Mouse (Mus musculus) urinary bladder, postnatal 25 days (tissue): ENCODE measurements around the gene Dnah11.
A peak's percentile ranks its signal among the peaks of the same experiment; 100 is the strongest.

ENCODE experiments used
- DNase-seq: peaks from one replicate; pipeline ENCODE4 v3.0.0; 2022; ENCODE audit warnings: low spot score

The Dnah11 gene

GRCm38 (mm10) chr12:117860840-117861239 is 338.0 kb downstream of the Dnah11 start:
- no peak for DNase-seq

DNA sequence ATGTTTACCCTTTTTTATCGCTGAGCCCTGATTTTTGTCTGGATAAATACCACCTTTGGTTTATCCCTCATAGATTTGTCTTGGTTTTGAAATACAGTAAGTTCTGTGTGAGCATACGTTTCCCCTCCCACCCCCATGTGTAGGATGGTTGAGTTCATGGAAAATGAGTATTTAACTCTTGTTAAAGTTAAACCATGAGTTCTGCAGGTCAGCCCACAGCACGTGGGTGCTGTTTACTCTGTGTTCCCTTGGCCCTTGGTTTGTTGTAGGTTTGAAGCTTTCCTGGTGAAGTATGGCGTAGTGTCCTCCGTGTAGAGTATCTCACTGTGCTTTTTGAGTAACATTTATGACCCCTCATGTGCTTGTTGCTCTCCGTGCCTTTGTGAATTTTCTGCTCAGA is 341.0 kb downstream of the Dnah11 start:
- DNase-seq, result no peak

DNA sequence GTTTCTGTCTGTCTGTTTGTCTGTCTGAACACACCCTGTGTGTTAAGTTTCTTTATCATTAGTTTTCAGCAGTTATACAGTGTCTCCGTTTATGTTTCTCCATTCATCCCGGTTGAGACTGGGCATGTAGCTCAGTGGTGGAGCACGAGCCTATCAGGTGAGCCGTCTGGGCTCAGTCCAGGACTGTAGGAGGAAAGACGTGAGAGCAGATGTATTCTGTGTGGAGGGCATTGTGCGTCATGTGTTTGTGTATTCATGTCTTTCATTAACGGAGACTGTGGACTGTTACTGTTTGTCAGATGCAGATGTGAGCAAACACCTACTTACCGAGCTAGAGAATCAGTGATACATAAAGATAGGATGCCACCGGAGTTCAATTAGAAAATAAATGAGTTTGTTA is 341.8 kb downstream of the Dnah11 start:
- DNase-seq, result no peak

DNA sequence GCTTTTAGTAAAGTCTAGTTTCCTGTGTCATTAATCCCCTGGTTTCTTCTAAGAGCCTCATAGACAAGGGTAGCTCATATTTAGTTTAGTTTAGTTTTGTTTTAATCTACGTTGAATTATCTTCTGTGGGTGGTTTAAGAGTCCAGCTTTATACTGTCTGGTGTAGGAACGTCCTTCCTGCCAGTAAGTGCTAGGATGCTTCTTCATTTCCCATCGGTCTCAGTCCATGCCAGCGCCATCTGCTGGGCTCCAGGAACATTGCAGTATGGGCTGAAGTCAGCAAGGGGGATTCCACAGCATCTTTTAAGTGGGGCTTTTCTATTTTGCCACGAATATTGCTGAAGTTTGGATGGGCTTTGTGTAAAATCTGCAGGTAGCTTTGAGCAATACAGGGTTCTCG is 345.5 kb downstream of the Dnah11 start:
- DNase-seq, result peak; percentile 52

- no peak for DNase-seq
Observed at GRCm38 (mm10) chr12:117850472-117850871, 348.4 kb downstream of the Dnah11 start.

DNA sequence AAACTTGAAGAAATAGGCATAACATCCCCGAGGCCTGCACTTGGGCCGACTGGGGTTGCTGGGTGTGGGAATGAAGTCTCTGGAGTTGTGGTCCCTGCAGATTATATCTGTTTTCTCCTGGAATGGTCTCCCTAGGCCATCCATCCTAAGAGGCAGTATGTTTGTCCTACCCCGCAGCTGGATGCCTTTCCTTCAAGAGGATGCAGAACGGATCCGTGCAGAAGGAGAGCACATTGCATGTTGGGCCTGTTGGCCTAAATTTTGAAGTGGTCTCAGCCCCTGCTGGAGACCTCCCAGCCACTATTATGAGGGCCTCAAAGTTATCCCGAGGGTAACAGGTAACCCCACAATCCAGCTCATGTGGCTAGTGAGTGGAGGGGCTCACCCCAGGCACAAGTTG is 350.2 kb downstream of the Dnah11 start:
- no peak for DNase-seq

DNA sequence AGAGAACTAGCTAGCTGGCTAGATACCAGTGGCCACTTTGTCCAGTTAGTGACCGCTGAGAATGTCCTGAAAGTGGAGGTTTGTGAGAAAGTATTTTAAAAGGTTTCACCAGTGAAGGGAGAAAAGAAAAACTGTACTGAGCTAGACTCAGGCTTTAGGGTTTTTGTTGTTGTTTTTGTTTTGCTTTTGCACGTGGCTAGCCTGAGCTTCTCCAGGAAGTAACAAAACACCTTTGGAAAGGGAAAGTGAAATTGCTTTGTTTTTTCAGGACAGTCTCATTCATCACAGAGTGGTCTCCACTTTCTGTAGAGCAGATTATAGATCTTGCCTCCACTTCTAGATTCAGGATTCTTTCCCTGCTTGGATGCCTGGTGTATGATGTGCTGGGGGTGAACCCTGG is 353.9 kb downstream of the Dnah11 start:
- no peak for DNase-seq

GRCm38 (mm10) chr12:117844075-117844408 is 354.8 kb downstream of the Dnah11 start:
- DNase-seq, result no peak

GRCm38 (mm10) chr12:117843302-117844074 is 355.4 kb downstream of the Dnah11 start:
- peak; percentile 58 for DNase-seq

- no peak for DNase-seq
Observed at GRCm38 (mm10) chr12:117842676-117843075, 356.2 kb downstream of the Dnah11 start.

DNA sequence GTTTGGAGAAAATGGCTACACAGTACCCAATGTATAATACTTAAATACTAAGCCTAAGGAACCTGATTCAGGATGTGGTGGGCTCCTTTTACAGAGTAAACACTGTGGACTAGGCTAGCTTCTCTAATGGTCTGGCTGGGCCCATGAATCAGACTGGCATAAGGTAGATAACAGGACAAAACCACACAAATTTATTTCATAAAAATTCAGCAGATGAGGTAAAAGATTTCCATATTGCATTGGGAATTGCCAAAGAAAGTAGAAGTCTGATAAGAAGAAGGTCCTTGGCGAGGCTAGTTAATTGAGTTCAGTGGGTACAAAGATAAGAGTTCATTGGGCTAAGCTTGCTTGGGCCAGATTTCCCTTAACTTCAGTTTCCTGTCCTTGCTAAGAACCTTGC is 358.1 kb downstream of the Dnah11 start:
- no peak for DNase-seq

DNA sequence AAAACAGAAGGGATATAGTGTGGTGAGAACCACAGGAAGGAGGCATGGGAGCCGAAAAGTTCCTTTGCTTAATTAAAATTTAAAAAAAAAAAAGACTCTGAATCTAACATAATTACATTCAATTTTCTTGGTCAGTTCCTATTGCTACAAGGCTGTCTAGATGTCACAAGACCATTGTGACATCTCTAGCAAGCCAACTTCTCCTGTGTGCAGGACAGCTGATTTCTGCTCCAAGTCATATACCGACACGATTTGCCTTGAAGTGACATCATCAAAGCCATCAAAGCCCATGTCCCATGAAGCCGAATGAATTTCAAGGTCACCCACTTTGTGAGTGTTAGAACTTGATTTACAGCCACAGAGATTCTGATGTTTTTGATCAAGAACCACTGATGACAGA is 361.5 kb downstream of the Dnah11 start:
- DNase-seq, result no peak

DNA sequence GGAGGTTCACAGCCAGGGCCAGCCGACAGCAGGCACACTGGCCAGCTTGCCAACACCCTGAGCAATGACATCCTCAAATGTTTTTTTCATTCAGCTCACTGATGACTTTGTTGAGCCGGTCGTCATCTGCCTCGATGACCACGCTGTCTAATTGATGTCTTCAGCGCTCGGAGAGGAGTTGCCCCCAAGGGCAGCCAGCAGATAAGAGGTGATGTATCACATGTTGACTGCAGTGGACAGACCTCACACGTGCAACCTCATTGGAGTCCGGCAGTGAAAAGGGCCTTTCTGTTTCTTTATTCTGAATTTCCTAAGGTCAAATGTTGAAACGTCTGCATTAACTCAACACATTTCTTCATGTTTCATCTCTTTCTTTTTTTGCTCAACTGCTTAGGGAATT is 363.5 kb downstream of the Dnah11 start:
- no peak for DNase-seq

- no peak for DNase-seq
Observed at GRCm38 (mm10) chr12:117834652-117835051, 364.2 kb downstream of the Dnah11 start.

DNA sequence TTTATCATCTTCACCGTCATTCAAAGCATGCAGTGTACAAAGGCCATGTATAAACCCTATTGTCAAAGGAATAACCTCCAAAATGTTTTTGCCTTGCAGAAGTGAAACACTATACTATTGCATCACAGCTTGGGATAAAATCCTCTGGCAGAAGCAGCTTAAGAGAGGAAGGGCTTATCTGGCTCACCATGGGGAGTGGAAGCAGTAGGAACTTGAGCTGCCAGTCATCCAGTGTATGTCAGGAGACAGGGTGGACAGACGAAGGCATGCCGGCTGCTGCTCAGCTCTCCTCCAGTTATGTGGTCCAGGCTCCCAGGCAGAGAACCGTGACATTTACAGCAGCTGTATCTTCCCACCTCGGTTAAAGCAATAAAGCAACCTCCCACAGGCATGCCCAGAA is 366.7 kb downstream of the Dnah11 start:
- no peak for DNase-seq

DNA sequence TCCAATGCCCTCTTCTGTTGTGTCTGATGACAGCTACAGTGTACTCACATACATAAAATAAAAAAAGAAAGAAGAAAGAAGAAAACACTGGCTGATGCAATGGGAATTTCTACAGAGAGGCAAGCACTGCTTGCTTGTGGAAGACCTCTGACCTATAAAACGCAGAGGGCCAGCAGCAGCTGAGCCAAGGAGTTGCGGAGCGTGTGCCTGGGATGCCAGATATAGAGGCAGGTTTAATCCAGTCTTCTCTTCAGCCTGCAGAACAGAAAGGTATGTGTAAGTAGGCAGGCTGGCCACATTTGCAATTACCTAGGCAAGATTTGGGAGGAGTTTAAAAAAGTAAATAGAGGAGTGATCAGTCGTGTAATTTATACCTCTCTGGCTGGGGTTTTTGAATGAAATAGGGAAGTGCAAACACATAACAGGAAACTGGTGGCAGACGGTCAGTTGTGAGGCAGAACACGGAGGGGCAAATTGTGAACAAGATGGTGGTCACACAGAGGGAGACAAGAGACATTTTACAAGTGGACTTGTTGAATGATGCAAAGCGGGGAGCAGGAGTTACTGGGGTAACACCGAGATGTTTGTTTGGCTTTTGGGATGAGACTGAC is 367.4 kb downstream of the Dnah11 start:
- no peak for DNase-seq

GRCm38 (mm10) chr12:117828350-117828749 is 370.5 kb downstream of the Dnah11 start:
- DNase-seq, result no peak
